Mouse (Mus musculus): Measurements from ENCODE around the gene Dab2ip.

The Dab2ip gene

GRCm38 (mm10) chr2:35654795-35655194 lies 96.7 kb downstream of the Dab2ip start:
- DNase-seq (ENCODE audit: low spot score in 2 of 2) = no peak

DNA sequence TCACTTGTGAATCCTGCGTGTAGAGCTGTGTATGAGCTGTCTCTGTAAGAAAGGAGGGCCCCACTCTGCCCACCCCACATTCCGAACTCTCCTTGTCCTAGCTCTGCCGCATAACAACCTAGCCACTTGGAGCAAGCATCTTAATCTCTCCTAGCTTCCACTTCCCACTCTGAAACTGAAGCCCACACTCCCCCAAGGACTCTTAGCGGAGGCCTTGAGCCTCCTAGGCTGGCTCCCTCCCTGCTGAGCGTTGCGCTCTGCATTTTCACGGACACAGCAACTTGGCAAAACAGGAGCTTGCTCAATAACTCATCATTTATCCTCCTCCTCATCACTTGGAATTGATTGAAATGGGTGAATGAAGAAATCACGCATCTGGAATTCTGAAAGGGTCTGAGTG lies 97.9 kb downstream of the Dab2ip start:
- DNase-seq (ENCODE audit: low spot score in 2 of 2) = no peak

GRCm38 (mm10) chr2:35658311-35658710 lies 100.2 kb downstream of the Dab2ip start:
- DNase-seq (ENCODE audit: low spot score in 2 of 2) = no peak

- DNase-seq (ENCODE audit: low spot score in 2 of 2) = no peak
These were observed 101.6 kb downstream of the Dab2ip start for GRCm38 (mm10) chr2:35659578-35660194.

DNA sequence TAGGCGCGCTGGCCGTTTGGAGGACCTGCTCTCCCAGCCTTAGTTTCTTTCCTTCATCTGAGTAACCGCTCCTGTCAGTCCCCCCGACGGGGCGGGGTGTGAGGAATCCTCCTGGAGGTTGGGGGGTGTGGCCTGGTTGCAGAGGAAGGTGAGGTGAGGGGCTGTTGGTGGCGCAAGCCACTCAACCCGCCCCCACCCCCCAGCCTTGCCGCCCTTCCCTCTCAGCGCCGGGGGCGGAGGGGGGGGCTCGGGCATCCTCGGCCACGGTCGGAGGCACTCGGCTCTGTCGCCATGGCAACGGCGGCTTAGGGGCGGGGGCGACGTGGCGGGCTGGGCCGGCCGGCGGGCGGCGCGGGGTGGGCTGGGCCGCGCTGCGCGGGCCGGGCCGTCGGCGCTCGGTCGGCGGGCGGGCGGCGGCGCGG lies 102.9 kb downstream of the Dab2ip start:
- DNase-seq (ENCODE audit: low spot score in 2 of 2) = peak in 1 of 2 experiments; percentile 66

GRCm38 (mm10) chr2:35661454-35662000 lies 103.5 kb downstream of the Dab2ip start:
- no peak for DNase-seq (ENCODE audit: low spot score in 2 of 2)

DNA sequence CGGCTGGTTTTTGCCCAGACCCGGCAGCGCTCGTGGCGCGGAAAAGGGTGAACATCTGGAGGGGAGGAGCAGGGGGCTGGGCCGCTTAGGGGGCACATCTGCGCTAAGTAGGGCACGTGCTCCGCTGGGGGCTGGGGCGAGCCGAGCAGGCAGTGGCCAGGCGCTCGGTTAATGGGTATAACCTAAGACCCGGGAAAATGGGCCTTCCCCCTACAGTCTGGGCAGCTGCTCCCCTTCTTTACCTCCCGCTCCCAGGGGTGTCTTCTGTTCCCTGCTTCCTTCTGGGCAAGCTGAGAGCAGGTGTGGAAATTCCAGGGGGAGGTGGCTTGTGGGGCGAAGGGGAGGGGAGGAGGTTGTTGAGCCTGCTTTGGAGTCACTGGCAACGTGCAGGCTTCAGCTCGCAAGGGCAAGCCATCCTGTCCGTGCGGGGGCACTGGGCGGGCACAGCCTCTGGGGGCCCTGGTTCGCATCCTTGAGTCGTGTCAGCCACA lies 104.0 kb downstream of the Dab2ip start:
- no peak for DNase-seq (ENCODE audit: low spot score in 2 of 2)

- DNase-seq (ENCODE audit: low spot score in 2 of 2) = no peak
These were observed 104.9 kb downstream of the Dab2ip start for GRCm38 (mm10) chr2:35662738-35663550.

GRCm38 (mm10) chr2:35667746-35668145 lies 109.7 kb downstream of the Dab2ip start:
- no peak for DNase-seq (ENCODE audit: low spot score in 2 of 2)

DNA sequence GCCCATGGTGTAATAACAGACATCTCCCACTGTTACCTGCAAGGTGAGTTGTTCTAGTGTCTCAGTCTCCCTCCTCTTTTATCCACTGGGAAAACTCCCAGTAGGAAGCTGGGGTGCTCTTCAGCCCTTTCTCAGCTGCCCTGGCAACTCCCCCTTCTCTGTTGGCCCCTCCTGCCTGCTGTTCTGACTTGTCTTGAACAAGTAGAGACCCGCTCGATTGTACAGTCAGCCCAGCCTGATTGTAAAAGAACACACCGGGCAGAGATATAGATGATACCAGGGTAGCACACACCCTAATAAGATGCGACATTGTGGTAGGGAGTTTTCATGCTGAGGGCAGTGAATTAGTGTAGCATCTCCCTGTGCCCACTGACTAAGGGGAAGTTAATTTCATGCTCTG lies 111.2 kb downstream of the Dab2ip start:
- no peak for DNase-seq (ENCODE audit: low spot score in 2 of 2)

- DNase-seq (ENCODE audit: low spot score in 2 of 2) = no peak
These were observed 111.7 kb downstream of the Dab2ip start for GRCm38 (mm10) chr2:35669748-35670147.

GRCm38 (mm10) chr2:35670300-35670699 lies 112.2 kb downstream of the Dab2ip start:
- no peak for DNase-seq (ENCODE audit: low spot score in 2 of 2)

DNA sequence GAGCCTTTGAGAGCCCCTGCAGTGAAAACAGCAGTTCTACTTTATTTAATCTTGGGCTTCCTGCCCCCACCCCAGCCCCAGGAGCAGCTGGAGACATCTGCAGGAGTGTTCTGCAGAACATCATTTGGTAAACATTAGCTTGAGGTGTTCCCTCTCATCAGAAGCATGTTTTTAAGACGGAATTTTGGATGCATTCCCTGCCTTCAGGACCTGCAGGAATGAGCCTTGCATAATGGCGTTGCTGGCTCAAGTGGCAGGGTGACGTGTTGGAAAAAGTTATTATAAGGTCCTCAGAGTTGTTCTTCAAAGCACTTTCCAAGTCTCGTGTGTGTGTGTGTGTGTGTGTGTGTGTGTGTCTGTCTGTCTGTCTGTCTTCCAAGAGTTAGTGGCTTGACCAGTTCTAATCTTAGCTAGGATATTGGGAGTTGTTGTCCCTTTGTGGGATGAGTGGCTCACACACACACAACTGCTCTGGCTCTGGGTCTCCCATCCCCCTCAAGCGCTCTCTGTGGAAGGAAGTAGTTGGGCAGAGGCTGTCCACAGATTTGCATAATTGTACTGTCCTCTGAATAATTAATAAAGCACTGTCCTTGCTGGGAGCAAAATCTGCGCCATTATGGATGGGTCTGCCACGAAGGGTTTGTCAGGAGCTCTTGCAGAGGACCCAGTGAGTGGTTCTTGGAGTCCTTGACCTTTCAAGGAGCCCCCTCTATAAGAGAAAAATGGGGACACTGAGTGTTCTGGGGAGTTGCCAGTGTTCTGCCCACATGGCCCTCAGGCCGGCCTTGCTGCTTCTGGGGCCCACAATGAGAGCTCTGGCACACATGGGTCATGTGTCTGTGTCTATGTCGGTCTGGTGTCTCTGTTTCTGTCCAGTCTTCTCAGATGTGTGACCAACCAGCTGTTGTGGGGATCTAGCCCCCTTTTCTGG lies 114.2 kb downstream of the Dab2ip start:
- no peak for DNase-seq (ENCODE audit: low spot score in 2 of 2)

- DNase-seq (ENCODE audit: low spot score in 2 of 2) = peak in 1 of 2 experiments; percentile 64
These were observed 115.1 kb downstream of the Dab2ip start for GRCm38 (mm10) chr2:35673181-35673580.

DNA sequence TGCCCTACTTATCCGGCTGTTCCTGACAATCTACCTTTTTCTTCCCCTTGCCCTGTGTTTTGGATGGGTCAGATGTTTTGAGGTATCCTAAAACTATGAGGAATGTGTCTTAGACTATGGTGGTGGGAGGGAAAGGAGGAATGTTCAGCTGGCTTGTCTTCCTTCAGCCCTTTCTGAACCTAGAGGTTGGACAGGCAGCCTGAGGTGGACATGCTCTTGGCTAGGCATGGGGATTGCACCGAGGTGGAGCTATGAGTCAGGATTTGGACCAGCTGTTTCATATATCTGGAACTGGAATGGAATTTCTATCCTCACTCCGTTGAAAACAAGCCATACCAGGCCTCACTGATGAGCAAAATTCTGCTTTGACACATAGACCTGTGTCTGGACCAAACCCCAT lies 115.9 kb downstream of the Dab2ip start:
- no peak for DNase-seq (ENCODE audit: low spot score in 2 of 2)

- no peak for DNase-seq (ENCODE audit: low spot score in 2 of 2)
These were observed 116.4 kb downstream of the Dab2ip start for GRCm38 (mm10) chr2:35674431-35674830.

GRCm38 (mm10) chr2:35676075-35676665 lies 118.1 kb downstream of the Dab2ip start:
- no peak for DNase-seq (ENCODE audit: low spot score in 2 of 2)

GRCm38 (mm10) chr2:35677855-35678254 lies 119.8 kb downstream of the Dab2ip start:
- DNase-seq (ENCODE audit: low spot score in 2 of 2) = no peak

DNA sequence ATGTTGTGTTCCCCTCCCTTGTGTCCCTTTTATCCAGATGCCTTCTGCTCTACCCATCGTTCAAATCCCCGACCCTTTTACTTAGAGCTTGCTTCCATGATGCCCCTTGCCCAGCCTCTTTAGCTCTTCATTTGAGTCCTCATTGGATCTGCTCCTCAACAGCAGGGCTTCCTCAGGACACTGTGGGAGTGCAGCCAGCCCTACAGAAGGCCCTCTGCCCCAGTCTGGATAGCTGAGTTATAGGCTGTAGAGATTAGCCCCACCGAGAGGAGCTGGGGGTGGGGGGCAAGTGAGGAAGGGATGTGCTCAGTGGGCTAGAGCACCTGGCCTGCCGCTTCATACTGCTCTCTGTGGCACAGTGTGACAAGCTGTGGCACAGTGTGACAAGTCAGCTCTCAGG lies 120.4 kb downstream of the Dab2ip start:
- DNase-seq (ENCODE audit: low spot score in 2 of 2) = no peak

- DNase-seq (ENCODE audit: low spot score in 2 of 2) = no peak
These were observed 122.0 kb downstream of the Dab2ip start for GRCm38 (mm10) chr2:35679812-35680672.
